8 mouse cellular contexts compared by ENCODE assay signal in genomic region chr8:47691303-47691702, GRCm38 (mm10). TPM values are rescaled to one million over a fixed set of nuclear protein-coding genes. Genes with fewer than 3 reads are reported as not detected.
DNase-seq lines count a peak whose midpoint lies in the region; ATAC-seq lines count a peak whose summit lies in the region.
"Had no signal": no experiment of that assay in that cellular context is flagged by ENCODE, and none has a peak within 500 bp of the region (broad histone marks: within the 10 kb centered on the region; RNA-seq: fewer than 3 reads in every experiment).

No protein-coding gene starts in this region.

- H3K9ac ChIP-seq in hindbrain, embryonic 16.5 days (ENCODE audit: low read depth, low read length): no peak overlapping the region; the same call in 1 of the 2 replicates
- no peak overlapping the region for H3K9ac ChIP-seq in embryonic facial prominence, embryonic 11.5 days (replicated peaks; ENCODE audit: low read length)
- H3K9ac ChIP-seq in hindbrain, embryonic 14.5 days: no peak overlapping the region
- no peak overlapping the region for H3K9ac ChIP-seq in midbrain, embryonic 12.5 days (replicated peaks)

- peaks cover 8% of the 10 kb centered on the region for H3K27me3 ChIP-seq in hindbrain, embryonic 10.5 days (ENCODE audit: insufficient read depth, poor library complexity, severe bottlenecking)
- H3K27me3 ChIP-seq in hindbrain, embryonic 16.5 days (replicated peaks; ENCODE audit: control insufficient read depth, insufficient read depth, low read length): no peaks in the 10 kb centered on the region
- H3K27me3 ChIP-seq in embryonic facial prominence, embryonic 11.5 days (ENCODE audit: control insufficient read depth, insufficient read depth, low read length): peaks cover 2% of the 10 kb centered on the region; the same call in 1 of the 2 replicates
- H3K27me3 ChIP-seq in hindbrain, embryonic 14.5 days (ENCODE audit: control insufficient read depth, insufficient read depth, low read length): no peaks in the 10 kb centered on the region; the same call in 1 of the 2 replicates
- peaks cover 5% of the 10 kb centered on the region; the same call in 1 of the 2 replicates for H3K27me3 ChIP-seq in midbrain, embryonic 12.5 days

- no peaks in the 10 kb centered on the region for H3K36me3 ChIP-seq in hindbrain, embryonic 10.5 days
- H3K36me3 ChIP-seq in hindbrain, embryonic 16.5 days (ENCODE audit: control insufficient read depth, insufficient read depth, low read length): no peaks in the 10 kb centered on the region
- no peaks in the 10 kb centered on the region for H3K36me3 ChIP-seq in embryonic facial prominence, embryonic 11.5 days (replicated peaks; ENCODE audit: control insufficient read depth, insufficient read depth, low read depth, low read length)
- no peaks in the 10 kb centered on the region for H3K36me3 ChIP-seq in hindbrain, embryonic 14.5 days (replicated peaks; ENCODE audit: control insufficient read depth, insufficient read depth)
- H3K36me3 ChIP-seq in midbrain, embryonic 12.5 days: no peaks in the 10 kb centered on the region

- H3K27ac ChIP-seq in hindbrain, embryonic 10.5 days: peak overlapping the region; percentile 78; the same call in 1 of the 2 replicates
- no peak overlapping the region for H3K27ac ChIP-seq in hindbrain, embryonic 16.5 days (ENCODE audit: low read depth, low read length)
- H3K27ac ChIP-seq in embryonic facial prominence, embryonic 11.5 days (replicated peaks; ENCODE audit: low read depth, low read length): no peak overlapping the region
- H3K27ac ChIP-seq in hindbrain, embryonic 14.5 days: no peak overlapping the region
- no peak overlapping the region for H3K27ac ChIP-seq in midbrain, embryonic 12.5 days (replicated peaks)

- peaks cover 26% of the 10 kb centered on the region for H3K4me1 ChIP-seq in hindbrain, embryonic 10.5 days (replicated peaks)
- 0 out of 2 replicates have a peak, but pooled peaks cover 5% of the 10 kb centered on the region for H3K4me1 ChIP-seq in hindbrain, embryonic 16.5 days (ENCODE audit: control insufficient read depth, insufficient read depth, low read depth, low read length)
- no peaks in the 10 kb centered on the region for H3K4me1 ChIP-seq in embryonic facial prominence, embryonic 11.5 days (ENCODE audit: control insufficient read depth, insufficient read depth, low read length)
- H3K4me1 ChIP-seq in hindbrain, embryonic 14.5 days (replicated peaks; ENCODE audit: control insufficient read depth, insufficient read depth, low read length): no peaks in the 10 kb centered on the region
- H3K4me1 ChIP-seq in midbrain, embryonic 12.5 days: peaks cover 15% of the 10 kb centered on the region

- no peak overlapping the region for H3K4me2 ChIP-seq in hindbrain, embryonic 16.5 days (ENCODE audit: low read length)
- H3K4me2 ChIP-seq in embryonic facial prominence, embryonic 11.5 days (ENCODE audit: low read depth, low read length): peak overlapping the region; percentile 5; the same call in 1 of the 2 replicates
- peak overlapping the region; percentile 45; the same call in 1 of the 2 replicates for H3K4me2 ChIP-seq in hindbrain, embryonic 14.5 days (replicated peaks)
- peak overlapping the region; percentile 60; the same call in 1 of the 2 replicates for H3K4me2 ChIP-seq in midbrain, embryonic 12.5 days (replicated peaks)

- ATAC-seq in hindbrain, embryonic 16.5 days: no peak
- 0 out of 2 replicates have a peak, but pooled peaks have one; percentile 29 for ATAC-seq in embryonic facial prominence, embryonic 11.5 days (replicated peaks; ENCODE audit: insufficient number of reproducible peaks, low FRiP score, low TSS enrichment, low read depth)
- ATAC-seq in hindbrain, embryonic 14.5 days (ENCODE audit: low FRiP score): no peak
- ATAC-seq in midbrain, embryonic 12.5 days (ENCODE audit: low FRiP score, low read depth): 0 out of 2 replicates have a peak, but pooled peaks have one; percentile 65

- DNase-seq in hindbrain, embryonic 10.5 days (ENCODE audit: low spot score): no peak
- no peak for DNase-seq in embryonic facial prominence, embryonic 11.5 days (ENCODE audit: low spot score)
- DNase-seq in hindbrain, embryonic 14.5 days (ENCODE audit: low spot score): no peak
- no peak for DNase-seq in urinary bladder, postnatal 10 days (ENCODE audit: low spot score)
- no peak for DNase-seq in frontal cortex, postnatal 25 days (ENCODE audit: low spot score in 2 of 2)
- DNase-seq: cerebellum, postnatal 25 days had no signal

- peak overlapping the region; percentile 50 for H3K4me3 ChIP-seq in hindbrain, embryonic 10.5 days
- H3K4me3 ChIP-seq in hindbrain, embryonic 16.5 days (ENCODE audit: low read length): no peak overlapping the region
- H3K4me3 ChIP-seq in embryonic facial prominence, embryonic 11.5 days (ENCODE audit: low read depth, low read length): no peak overlapping the region
- H3K4me3 ChIP-seq in hindbrain, embryonic 14.5 days (replicated peaks; ENCODE audit: low read length): no peak overlapping the region
- peak overlapping the region; percentile 35; the same call in 1 of the 2 replicates for H3K4me3 ChIP-seq in midbrain, embryonic 12.5 days

- WGBS in hindbrain, embryonic 10.5 days: 36% methylated on average over 7 of the region's 7 CpGs
- WGBS in hindbrain, embryonic 16.5 days: 43% methylated on average over 7 of the region's 7 CpGs
- 40% methylated on average over 7 of the region's 7 CpGs for WGBS in embryonic facial prominence, embryonic 11.5 days
- 35% methylated on average over 7 of the region's 7 CpGs for WGBS in hindbrain, embryonic 14.5 days
- 35% methylated on average over 7 of the region's 7 CpGs for WGBS in midbrain, embryonic 12.5 days

- no peaks in the 10 kb centered on the region for H3K9me3 ChIP-seq in hindbrain, embryonic 10.5 days
- H3K9me3 ChIP-seq in hindbrain, embryonic 16.5 days (ENCODE audit: control insufficient read depth, low read length): no peaks in the 10 kb centered on the region
- no peaks in the 10 kb centered on the region for H3K9me3 ChIP-seq in embryonic facial prominence, embryonic 11.5 days (replicated peaks; ENCODE audit: control insufficient read depth, low read length)
- H3K9me3 ChIP-seq in hindbrain, embryonic 14.5 days (ENCODE audit: control insufficient read depth, low read length): 0 out of 2 replicates have a peak, but pooled peaks cover 4% of the 10 kb centered on the region
- 0 out of 2 replicates have a peak, but pooled peaks cover 4% of the 10 kb centered on the region for H3K9me3 ChIP-seq in midbrain, embryonic 12.5 days

RNA-seq across cellular contexts. Expression of gene Ing2, which starts 15.9 kb away (rescaled TPM):
- polyA plus RNA-seq in hindbrain, embryonic 10.5 days (2016; fragmentation: Nextera tagmentation; extraction: Ambion mirVana): 11.4 and 11.7 TPM in 2 replicates
- 4.6 and 6.5 TPM in 2 replicates for polyA plus RNA-seq in hindbrain, embryonic 16.5 days (2015; fragmentation: Nextera tagmentation; extraction: Ambion mirVana)
- 14.3 and 14.4 TPM in 2 replicates for polyA plus RNA-seq in embryonic facial prominence, embryonic 11.5 days (2014; fragmentation: Nextera tagmentation; extraction: Ambion mirVana)
- polyA plus RNA-seq in hindbrain, embryonic 14.5 days (2014; fragmentation: Nextera tagmentation; extraction: Ambion mirVana): 8.0 and 8.3 TPM in 2 replicates
- polyA plus RNA-seq in midbrain, embryonic 12.5 days (2016; fragmentation: Nextera tagmentation; extraction: Ambion mirVana): 14.4 and 14.6 TPM in 2 replicates

RNA-seq across cellular contexts. Expression of gene Cdkn2aip, which starts 22.4 kb away (rescaled TPM):
- 39.2 and 39.9 TPM in 2 replicates for polyA plus RNA-seq in hindbrain, embryonic 10.5 days (2016; fragmentation: Nextera tagmentation; extraction: Ambion mirVana)
- polyA plus RNA-seq in hindbrain, embryonic 16.5 days (2015; fragmentation: Nextera tagmentation; extraction: Ambion mirVana): 24.7 and 28.5 TPM in 2 replicates
- polyA plus RNA-seq in embryonic facial prominence, embryonic 11.5 days (2014; fragmentation: Nextera tagmentation; extraction: Ambion mirVana): 38.2 and 38.6 TPM in 2 replicates
- polyA plus RNA-seq in hindbrain, embryonic 14.5 days (2014; fragmentation: Nextera tagmentation; extraction: Ambion mirVana): 32.0 and 34.6 TPM in 2 replicates
- polyA plus RNA-seq in midbrain, embryonic 12.5 days (2016; fragmentation: Nextera tagmentation; extraction: Ambion mirVana): 47.7 and 52.1 TPM in 2 replicates

Comparison
In these comparisons a context has a peak if more than half of its experiments do, and no peak if none do; other contexts are left out.
1. H3K4me3 ChIP-seq: peak in hindbrain, embryonic 10.5 days (single experiment) and midbrain, embryonic 12.5 days (single experiment); none in hindbrain, embryonic 16.5 days (single experiment), embryonic facial prominence, embryonic 11.5 days (single experiment) and hindbrain, embryonic 14.5 days (single experiment).
2. ATAC-seq: peak in embryonic facial prominence, embryonic 11.5 days (single experiment) and midbrain, embryonic 12.5 days (single experiment); none in hindbrain, embryonic 16.5 days (single experiment) and hindbrain, embryonic 14.5 days (single experiment).